Mouse (Mus musculus) 3T3-L1 (cell line): ENCODE results near the gene Podn.
"Not testable (repeated sequence)": the region's sequence is repeated elsewhere in the genome, so short reads cannot be mapped to it uniquely, and the experiment has no call there.

Experiments
- DNase-seq: peaks from one replicate; pipeline ENCODE4 v3.0.0-alpha.2; 2015; ENCODE audit warnings: low read depth, low spot score

Gene Podn

GRCm38 (mm10) chr4:108079191-108079590, 17.1 kb downstream of the Podn start:
- not testable (repeated sequence) for DNase-seq

DNA sequence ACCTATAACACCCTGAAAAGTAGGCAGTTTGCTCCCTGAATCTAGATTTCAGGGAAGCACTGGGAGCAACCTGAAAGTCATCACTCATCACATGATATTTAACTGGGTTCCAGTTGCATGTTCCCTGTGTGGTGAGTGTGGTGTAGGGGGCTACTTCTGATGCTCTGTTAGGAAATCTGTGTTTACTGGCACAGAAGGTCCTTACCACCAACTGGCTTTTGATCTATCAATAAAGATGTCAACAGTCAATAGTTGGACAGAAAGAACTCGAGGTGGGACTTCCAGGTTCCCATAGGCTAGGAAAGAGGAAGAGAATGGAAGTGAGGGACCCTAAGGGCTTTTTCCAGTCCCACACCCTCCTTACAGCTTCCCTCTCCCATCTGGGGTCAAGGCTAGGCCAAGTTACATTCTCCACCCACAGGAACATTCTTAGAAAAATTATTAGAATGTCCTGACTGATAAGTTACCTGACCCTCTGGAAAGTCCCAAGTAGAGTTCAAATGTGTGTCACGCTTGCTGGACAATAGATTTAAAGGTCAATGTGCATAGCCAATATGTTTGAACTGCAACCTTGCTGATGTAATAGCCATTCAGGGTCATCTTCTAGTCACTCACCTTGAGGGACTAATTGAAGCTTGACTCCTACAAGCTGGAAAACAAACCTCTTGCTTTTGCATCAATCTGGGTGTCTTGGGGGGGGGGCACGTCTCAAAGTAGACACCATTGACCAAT, 18.9 kb downstream of the Podn start:
- no peak for DNase-seq

- DNase-seq, result no peak
These were observed 21.9 kb downstream of the Podn start for GRCm38 (mm10) chr4:108074204-108074823.

DNA sequence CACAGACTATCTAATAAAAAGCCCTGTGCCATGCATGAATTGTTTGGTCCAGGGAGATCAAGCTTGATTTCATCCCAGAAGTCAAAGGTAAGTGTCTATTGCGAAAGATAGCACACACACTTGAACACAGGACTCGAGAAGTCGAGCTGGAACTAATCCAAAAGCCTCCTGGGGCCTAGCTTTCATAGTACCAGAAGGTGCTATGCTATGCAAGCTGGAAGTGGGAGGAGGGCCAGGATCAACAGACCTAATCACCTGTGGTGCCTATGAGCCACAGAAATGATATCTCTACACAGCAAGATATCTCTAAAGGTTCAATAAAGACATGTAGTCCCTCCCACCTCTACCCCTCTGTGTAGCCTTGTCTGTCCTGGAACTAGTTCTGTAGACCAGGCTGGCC, 24.2 kb downstream of the Podn start:
- no peak for DNase-seq

DNA sequence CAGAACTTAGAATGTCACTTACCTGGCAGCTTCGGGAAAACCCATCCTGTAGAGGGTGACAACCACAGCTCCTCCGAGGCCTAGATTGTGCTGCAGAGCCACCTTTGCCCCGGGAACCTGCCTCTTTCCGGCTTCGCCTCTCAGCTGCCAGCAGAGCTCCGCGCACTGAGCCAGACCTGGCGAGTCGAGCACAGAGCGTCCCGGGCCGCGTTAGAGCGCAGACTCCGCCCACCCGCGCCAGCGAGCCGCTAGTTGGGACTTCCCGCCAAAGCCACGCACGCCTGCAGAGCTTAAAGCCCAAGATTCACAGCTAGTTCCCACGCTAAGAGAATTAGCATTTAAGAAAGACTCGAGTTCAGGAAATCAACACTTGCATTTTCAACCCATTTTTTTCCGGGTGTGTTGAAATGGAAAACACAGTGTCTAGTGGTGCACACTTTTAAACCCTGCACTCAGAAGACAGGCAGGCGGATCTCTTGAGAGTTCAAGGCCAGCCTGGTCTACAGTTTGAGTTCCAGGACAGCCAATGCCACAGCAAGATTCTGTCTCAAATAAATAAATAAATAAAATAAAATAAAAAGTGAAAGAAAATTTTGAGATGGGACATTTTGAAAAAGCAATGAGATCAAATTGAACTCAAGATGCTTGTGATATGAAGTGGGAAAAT, 24.9 kb downstream of the Podn start:
- DNase-seq, result peak; percentile 90

GRCm38 (mm10) chr4:108070723-108071122, 25.5 kb downstream of the Podn start:
- peak; percentile 25 for DNase-seq

GRCm38 (mm10) chr4:108070286-108070685, 26.0 kb downstream of the Podn start:
- no peak for DNase-seq

- DNase-seq, result no peak
These were observed 28.2 kb downstream of the Podn start for GRCm38 (mm10) chr4:108068081-108068480.

DNA sequence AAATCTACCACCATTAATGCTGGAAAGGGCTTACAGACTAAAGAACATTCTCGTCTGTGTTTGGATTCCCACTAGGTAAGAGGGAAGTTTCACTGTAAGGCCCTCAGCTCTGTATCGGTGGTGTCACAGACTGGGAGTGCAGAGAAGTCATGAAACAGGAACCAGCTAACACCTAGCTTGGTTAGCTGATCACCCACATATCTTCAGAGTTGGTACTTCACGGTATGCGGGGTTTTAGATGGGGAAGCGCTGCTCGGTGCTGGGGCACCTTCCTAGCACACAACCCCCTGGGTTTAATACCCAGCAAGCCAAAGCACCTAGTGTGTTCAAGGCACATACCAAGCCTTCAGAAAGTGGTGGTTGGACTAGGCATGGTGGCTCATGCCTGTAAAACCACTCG, 29.0 kb downstream of the Podn start:
- DNase-seq, result no peak

DNA sequence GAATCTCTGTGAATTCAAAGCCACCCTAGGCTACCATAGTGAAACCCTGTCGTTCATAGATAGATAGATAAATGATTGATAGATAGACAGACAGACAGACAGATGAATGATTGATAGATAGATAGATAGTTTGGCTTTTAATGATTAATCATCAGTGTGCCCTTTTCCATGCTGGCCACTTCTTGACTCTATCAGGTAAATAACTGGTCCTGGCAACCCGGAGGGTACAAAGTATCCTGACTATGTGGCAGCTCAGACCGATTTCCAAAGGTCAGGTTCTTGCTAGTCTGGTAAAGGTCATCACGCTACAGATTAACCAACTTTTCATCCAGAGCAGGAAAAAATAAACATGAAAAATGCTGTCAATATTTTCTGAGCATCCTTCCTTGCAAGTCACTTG, 29.7 kb downstream of the Podn start:
- DNase-seq, result no peak

GRCm38 (mm10) chr4:108065176-108065844, 30.9 kb downstream of the Podn start:
- no peak for DNase-seq

- DNase-seq, result no peak
These were observed 32.6 kb downstream of the Podn start for GRCm38 (mm10) chr4:108063616-108064015.

DNA sequence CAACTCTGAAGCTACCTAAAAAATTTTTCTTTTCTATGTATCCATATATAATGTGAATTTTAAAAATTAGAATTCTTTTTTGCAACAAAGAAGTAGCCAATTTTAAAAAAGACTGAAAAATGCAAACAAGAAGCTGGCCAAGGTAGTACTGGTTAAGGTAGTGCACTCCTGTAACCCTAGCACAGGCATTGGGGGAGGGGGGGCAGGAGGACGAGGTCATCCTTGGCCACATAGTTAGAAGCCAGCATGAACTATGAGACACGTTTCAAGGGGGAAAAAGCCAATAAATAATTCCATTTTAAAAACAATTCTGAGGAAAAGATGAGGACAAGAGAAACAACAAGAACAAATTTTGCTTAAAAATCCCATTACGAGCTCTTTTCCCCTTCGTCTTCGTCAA, 33.7 kb downstream of the Podn start:
- DNase-seq, result no peak

DNA sequence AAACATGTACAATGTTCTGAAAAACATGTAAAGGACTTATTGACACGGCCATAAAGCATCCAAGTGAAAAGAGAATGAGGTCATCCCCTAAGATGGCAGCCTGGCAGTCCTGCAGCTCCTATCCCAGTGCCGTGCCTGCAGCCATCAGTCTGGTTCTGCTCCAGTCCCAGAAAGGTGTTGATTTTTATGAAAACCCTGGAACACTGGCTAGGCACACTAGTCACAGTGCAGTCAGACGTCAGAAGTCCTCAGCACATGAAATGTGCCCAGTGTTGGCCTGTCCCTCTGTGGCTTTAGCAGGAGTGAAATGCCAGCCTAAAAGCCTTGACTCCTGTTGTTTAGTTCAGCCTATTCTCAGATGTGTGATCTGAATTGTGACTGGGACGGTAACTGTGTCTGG, 35.5 kb downstream of the Podn start:
- no peak for DNase-seq

DNA sequence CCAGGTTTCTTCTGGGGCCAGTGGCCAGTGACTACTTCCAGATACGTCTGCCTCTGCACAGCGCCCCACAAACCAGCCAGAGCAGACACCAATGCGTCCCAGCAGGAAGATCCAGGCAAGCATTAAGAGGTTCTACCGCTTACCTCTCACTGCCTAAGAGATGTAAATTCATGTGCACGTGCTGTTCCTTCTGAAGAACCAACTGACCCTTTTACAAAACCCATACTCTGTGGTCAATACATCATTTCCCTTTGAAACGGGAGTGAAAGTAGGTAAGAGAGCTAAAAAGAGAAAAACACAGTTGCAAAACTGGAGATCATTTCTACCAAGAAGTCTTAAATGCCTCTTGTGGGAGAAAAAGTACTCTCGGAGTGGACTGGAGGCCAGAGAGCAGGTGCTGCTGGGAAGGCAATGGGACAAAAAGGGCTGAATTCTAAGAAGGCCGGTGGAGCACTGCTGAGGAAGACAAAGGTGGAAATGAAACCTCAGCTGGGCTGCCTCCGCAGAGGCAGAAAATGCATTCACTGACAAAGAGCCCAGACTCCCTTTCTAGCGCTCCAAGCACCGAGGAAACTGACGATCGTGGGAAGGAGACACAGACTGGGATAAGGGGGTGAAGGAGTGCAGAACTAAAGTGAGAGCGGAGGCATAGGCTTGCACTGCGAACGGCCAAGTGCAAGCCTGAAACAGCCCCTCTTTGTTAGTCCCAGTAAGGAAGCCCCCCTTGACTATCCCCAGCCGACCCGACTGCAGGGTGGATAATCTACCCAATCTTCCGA, 36.5 kb downstream of the Podn start:
- DNase-seq, result no peak

GRCm38 (mm10) chr4:108058166-108058565, 38.1 kb downstream of the Podn start:
- peak; percentile 97 for DNase-seq

GRCm38 (mm10) chr4:108057247-108057646, 39.0 kb downstream of the Podn start:
- no peak for DNase-seq

GRCm38 (mm10) chr4:108055873-108056272, 40.4 kb downstream of the Podn start:
- no peak for DNase-seq

- DNase-seq, result no peak
These were observed 43.6 kb downstream of the Podn start for GRCm38 (mm10) chr4:108052673-108053072.

DNA sequence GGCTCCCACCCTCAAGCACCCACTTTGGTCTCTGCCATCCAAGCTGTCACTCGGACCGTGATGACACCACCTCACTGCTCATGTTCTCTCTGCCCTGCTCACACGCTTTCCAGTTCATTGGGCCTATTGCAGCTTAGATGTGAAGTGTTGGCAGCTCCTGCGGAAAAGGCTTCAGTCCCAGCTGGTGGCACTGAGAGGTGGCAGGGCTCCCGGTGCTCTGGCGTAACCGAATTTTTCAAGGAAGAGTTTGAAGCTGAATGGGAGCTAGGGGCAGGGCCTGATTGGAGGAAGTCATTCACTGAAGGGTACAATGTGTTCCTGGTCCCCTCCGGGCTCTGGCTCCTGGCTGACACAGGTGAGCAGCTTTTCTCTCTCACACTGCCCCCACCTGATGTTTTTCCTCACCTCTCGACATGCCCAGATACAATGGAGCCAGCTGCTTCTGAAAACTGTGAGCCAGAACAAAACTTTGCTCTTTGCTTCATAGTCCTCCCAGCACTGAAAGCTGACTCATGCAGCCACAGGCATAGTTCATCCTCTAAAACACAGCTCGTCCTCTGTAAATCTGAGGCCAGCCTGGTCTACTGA, 44.5 kb downstream of the Podn start:
- DNase-seq, result peak; percentile 20

- DNase-seq, result no peak
These were observed 50.1 kb downstream of the Podn start for GRCm38 (mm10) chr4:108046136-108046535.
